Mouse (Mus musculus) lung, adult 18-20 months (tissue): ENCODE data around the gene Gm27027.

Experiments
- DNase-seq, 2 experiments: peaks; one replicate each; pipeline ENCODE4 v3.0.0; 2022; ENCODE audit warnings: mixed read lengths in 2 of 2

Gm27027 gene

GRCm38 (mm10) chr2:93976436-93977252, 19.5 kb downstream of the Gm27027 start:
- DNase-seq: peak; percentile 52 to 60

- DNase-seq: no peak
These were observed 20.4 kb downstream of the Gm27027 start for GRCm38 (mm10) chr2:93975526-93976435.

- DNase-seq: no peak
These were observed 21.1 kb downstream of the Gm27027 start for GRCm38 (mm10) chr2:93975041-93975440.

DNA sequence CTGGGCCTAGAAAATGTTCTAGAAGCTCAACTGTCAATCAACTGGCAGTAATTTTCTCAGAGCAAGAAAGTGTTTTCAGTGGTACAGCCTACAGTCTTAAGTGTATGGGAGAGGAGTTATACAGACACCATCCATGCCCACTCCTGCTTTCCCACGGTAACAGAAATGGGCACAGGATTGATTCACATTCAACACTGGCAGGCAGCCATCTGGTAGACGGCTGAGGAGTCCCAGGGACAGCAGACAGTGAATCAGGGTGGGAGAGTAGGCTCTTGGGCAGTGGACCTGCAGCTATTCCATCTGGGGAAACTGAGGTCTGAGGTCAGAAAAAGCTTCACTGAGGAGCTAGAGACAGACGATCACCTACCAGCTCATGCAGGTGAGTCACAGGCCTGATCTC, 24.5 kb downstream of the Gm27027 start:
- no peak for DNase-seq

DNA sequence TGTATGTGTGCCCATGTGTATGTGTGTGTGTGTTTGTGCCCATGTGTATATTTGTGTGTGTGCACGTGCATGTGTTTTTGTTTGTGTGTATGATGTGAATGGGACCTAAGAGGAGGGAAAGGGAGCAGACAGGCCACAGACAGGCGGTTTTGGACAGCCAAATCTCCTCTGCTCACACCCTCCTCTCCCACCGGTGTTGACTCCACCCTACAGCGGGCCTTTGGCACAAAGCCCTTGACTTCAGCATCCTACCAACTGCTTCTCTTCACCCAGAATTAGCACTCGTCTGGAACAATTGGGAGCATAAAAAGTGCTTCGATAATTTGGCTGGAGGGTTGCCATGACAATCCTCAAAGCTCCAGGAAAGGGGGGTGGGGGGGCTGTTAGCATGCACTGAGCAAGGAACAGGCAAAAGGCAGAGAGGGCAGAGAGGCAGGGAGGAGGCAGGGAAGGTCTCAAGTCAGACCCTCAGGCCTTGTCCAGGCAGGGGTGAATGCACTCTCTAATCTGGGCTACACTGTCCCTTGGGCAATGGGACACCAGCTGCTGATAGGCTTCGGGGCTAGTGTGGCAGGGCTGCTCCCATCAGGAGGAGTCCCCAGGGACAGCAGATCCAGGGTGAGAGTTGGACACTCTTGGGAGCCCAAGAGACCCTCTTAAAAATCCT, 31.5 kb downstream of the Gm27027 start:
- DNase-seq: peak; percentile 25 to 38

- DNase-seq: no peak
These were observed 32.4 kb downstream of the Gm27027 start for GRCm38 (mm10) chr2:93963802-93964201.

GRCm38 (mm10) chr2:93961716-93962115, 34.4 kb downstream of the Gm27027 start:
- DNase-seq: peak; percentile 44 to 59

- DNase-seq: no peak
These were observed 36.8 kb downstream of the Gm27027 start for GRCm38 (mm10) chr2:93959346-93959745.

- no peak for DNase-seq
These were observed 37.9 kb downstream of the Gm27027 start for GRCm38 (mm10) chr2:93958216-93958615.

GRCm38 (mm10) chr2:93957785-93958175, 38.4 kb downstream of the Gm27027 start:
- no peak for DNase-seq

DNA sequence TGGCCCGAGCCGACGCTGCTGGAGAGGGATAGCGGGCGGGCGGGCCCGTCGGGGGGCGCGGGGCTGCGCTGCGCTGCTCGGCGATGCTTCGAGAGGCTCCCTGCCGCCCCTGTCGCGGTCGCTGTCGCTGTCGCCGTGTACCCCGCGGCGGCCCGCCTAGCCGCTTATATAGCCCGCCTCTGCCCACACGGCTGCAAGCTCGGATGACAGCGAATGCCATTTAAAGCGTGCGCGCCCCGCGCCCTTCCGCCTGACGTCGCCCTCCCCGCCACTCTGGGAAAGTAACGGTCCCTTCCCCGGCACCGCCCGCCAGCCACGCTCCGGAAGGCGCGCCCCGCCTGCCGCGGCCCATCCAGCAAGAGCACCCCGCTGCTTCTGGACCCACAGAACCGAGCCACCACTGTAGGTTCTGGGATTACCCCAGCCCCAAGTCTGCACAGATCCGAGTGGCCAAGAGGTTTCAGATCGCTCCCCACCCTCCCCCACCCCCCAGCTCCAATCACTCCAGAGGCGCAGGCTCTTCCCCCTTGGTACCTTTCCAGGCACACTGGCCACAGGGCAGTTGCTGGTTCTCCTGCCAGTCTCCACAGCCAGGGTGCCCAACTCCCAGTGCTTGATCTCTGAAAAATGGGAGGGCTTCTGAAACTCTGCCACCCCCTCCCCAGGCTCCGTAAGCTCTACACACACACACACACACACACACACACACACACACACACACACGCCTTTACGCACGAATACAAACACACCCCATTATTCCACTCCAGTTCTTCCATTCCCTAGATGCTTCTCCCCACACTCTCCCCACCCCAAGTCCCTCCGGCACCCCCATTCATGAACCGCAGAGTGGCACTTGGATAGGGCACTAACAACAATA, 39.0 kb downstream of the Gm27027 start, which contains the start of gene Gm13889:
TSS of gene Gm13889 (minus strand) at position 294 of the 877 bp plus-strand sequence.
- DNase-seq: peak; percentile 84 to 87

GRCm38 (mm10) chr2:93956331-93956801, 39.8 kb downstream of the Gm27027 start:
- peak; percentile 35 to 40 for DNase-seq

DNA sequence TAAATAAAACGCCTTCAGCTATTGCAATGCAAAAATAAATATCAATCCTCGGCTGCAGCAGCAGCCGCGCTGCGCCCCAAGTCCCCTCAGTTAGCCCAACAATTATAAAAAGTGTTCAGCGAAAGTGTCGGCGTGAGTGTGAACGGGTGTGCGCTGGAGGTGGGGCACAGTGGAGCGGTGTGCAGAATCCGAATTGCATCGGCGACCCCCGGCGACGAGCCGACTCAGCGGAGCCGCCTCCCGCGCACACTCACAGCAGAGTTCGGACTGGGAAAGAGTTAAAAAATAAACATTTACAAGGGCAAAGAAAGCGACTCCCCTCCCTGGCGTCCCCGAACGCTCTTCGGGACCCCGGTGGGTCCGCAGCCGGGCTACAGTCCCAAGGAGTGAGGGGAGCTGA, 40.3 kb downstream of the Gm27027 start:
- no peak for DNase-seq

GRCm38 (mm10) chr2:93954781-93955578, 41.2 kb downstream of the Gm27027 start:
- DNase-seq: no peak

DNA sequence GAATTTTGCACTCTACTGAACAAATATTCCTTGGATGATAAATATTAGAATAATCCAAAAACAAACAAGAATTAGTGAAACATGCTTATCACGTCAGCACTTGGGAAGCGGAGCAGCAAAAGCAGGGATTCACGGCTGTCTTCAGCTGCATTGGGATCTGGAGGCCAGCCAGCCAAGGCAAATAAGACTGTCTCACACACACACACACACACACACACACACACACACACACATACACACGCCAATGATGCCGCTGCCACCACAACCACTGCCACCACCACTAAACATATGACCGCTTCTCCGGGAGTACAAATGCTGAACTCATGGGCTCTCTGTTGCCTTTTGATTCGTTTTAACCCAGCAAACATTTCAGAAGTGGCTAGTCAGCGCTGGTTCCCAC, 42.4 kb downstream of the Gm27027 start:
- DNase-seq: no peak

DNA sequence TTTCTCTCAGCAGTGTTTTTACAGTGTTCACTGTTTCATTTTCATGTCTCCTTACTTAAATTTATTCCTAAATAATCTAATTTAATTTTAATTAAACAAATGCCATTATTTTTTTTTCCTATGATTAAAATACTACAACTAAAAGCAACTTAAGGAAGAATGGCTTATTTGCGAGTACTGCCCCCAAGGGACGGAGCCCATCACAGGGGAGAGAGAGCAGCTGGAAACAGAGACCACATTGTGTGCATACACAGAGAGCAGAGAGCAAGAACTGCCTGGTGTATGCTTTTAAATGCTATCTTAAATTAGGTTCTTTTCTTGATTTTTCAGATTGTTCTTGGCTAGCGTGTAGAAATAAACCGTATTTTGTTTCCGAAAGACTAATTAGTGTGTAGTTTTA, 49.2 kb downstream of the Gm27027 start:
- no peak for DNase-seq

DNA sequence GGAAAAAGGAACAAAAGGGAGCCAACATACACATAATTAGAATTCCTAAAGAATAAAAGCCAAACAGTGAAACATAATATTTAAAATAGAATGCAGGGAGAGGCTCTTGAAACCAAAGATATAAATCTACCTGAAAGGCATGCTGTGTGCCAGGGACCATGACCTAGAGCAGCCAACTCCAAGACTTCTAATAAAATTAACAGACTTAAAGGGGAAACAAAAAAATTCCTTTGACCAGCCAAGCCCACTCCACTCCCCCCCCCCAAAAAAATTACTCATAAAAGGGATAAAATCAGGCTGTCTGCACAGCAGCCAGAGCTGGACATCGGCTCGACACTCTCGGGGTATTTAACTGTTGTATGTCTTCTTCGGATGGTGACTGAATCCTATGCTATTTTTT, 51.3 kb downstream of the Gm27027 start:
- DNase-seq: no peak

- no peak for DNase-seq
These were observed 52.1 kb downstream of the Gm27027 start for GRCm38 (mm10) chr2:93944099-93944498.

DNA sequence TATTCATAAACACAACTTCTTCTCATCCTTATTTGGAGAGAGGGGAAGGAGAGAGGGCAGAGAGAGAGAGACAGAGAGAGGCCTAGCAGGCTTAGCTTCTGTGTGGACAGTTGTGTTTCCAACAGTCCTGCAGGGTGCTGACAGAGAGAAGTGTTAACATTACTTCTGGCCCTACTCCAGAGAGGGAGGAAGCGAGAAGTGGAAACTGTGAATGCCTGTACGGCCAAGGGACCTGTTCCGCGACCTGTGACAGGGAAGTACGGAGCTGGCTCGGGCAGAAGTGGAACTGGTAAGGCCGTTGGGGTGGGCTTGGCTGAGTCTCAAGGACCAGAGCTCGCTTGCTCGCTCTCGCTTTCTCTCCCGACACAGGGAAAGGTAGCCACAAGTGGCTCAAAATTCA, 54.5 kb downstream of the Gm27027 start:
- peak; percentile 20 to 48 for DNase-seq

GRCm38 (mm10) chr2:93938534-93938933, 57.6 kb downstream of the Gm27027 start:
- DNase-seq: no peak

DNA sequence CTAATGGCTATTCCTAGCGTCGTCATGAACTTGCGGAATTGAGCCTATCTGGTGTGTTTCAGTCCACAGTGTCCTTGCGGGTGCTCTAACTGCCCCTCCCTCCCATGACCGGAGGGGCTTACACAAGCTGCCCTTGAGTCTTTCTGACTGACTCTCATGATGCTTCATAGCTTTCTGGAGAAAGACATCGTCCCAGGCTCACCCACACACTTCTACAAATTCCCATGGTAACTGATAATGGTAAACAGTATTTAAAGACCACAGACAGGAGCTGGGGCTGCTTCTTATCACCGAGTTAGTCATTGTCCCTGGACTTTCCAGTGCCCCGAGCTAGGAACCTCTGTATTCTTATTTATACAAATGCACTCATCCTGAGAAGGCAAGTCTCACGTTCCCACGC, 67.3 kb downstream of the Gm27027 start:
- no peak for DNase-seq
